Mouse (Mus musculus): ENCODE data around the gene Tpst2. TPM values are rescaled to one million over a fixed set of nuclear protein-coding genes. Genes with fewer than 3 reads are reported as not detected.
A peak's percentile ranks its signal among the peaks of the same experiment; 100 is the strongest.

The Tpst2 gene
- total RNA-seq, 2 experiments from 2014 or later: 37.5 to 41.9 TPM

DNA sequence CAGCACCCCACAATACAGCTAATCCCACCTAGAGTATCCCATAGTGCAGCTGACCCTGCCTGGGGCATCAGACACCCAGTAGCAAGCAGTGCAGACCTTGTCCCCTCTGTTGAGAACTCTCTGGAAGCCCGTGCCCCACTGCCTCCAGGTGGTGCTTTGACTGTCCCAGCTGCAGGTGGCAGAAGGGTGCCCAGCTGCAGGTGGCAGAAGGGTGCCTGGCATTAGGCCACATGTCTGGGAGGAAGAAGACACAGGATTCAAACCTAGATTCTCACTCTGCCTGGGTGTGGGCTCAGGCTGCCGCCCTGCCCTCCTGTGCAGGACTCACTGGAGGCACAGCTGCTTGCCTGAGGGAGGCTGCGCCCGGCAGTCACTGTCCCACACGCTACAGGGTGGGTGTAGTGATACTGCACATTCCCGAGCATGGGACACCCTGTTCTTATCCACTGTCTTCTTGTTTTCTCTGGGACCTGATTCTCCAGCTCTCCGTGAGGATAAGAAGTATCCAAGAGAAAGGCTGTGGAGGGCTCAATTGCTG is 9.1 kb downstream of the Tpst2 start:
- intact Hi-C loops (cut with DNase I): no loop called here
- Histone ChIP-seq H3K4me3 (no peak overlapping the region), H3K27ac (no peak overlapping the region)
- no peak for DNase-seq (ENCODE audit: extremely low spot score in 1 of 2, low spot score in 2 of 2)
- no peak for TF ChIP-seq CTCF (IDR thresholded peaks at IDR 0.05)

DNA sequence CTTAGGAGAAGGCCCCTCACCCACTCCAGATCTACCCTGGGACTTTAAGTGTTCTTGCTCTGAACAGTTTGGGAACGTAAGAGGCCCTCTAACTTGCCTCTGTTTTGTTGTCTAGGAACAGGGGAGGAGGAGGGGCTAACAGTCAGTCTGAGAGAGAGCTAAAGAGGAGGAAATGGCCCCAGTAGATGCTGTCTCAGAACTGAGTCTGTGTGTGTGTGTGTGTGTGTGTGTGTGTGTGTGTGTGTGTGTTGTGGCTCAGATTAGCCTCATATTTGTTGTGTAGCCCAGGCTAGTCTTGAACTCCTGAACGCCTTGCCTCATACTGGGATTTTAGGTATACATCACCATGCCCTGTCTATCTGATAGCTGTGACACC is 10.1 kb downstream of the Tpst2 start:
- DNase-seq (ENCODE audit: extremely low spot score in 1 of 2, low spot score in 2 of 2): no peak
- no peak for TF ChIP-seq CTCF (IDR thresholded peaks at IDR 0.05)
- Histone ChIP-seq H3K4me3 (no peak overlapping the region), H3K27ac (no peak overlapping the region)
- intact Hi-C loops (cut with DNase I): no loop called here

DNA sequence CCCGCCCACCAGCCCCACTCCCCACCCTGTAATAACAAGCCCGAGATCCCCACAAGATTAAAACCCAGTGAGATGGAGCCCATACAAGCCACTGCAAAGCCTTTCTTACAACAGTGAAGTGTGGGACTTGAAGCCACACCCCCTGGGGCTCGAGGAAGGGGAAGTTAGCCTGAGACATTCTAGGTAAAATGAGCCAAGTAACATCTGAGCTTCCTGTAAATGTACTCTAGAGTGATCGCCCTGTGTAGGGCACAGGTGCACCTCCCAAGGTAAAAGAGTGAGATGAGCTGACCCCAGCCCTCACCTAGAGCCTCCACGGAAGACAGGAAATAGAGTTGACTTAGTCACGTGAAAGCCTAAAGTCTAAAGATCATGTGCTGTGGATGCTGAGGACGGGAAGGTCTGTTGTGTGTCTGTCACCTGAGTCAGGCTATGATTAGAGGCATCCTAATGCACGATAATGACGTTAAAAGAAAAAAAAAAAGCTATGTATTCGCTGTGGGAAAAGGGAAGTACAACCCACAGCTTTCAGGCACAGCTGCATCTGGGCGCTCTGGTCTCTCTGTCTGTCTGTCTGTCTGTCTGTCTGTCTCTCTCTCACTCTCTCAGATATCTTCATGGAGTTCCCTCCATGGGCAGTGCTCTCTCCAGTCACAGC is 10.6 kb downstream of the Tpst2 start:
- intact Hi-C loops (cut with DNase I): no loop called here
- DNase-seq (ENCODE audit: extremely low spot score in 1 of 2, low spot score in 2 of 2): no peak
- no peak for TF ChIP-seq CTCF (IDR thresholded peaks at IDR 0.05)
- Histone ChIP-seq H3K27ac (no peak overlapping the region; the same call in 1 of the 2 replicates), H3K4me3 (no peak overlapping the region)

DNA sequence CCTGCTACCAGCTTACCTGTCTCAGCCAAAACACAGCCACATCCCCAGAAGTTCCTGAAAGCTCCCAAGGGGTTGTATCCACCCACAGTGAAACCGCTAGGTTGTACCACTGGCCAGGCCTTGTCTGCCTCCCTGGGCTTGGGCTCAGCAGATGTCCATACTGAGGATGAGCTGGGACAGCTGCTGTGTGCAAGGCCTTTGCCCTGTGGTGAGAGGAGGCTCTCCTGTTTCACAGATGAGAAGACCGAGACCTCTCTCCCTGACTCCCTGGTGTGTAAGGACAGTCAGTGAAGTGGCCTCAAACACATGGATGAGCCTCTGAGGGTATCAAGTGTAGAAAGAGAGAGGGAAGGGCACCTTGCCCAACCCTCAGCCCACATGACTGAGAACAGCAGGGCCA is 11.2 kb downstream of the Tpst2 start:
- no peak for DNase-seq (ENCODE audit: extremely low spot score in 1 of 2, low spot score in 2 of 2)
- intact Hi-C loops (cut with DNase I): no loop called here
- Histone ChIP-seq H3K27ac (peak overlapping the region; percentile 41), H3K4me3 (no peak overlapping the region)
- no peak for TF ChIP-seq CTCF (IDR thresholded peaks at IDR 0.05)

DNA sequence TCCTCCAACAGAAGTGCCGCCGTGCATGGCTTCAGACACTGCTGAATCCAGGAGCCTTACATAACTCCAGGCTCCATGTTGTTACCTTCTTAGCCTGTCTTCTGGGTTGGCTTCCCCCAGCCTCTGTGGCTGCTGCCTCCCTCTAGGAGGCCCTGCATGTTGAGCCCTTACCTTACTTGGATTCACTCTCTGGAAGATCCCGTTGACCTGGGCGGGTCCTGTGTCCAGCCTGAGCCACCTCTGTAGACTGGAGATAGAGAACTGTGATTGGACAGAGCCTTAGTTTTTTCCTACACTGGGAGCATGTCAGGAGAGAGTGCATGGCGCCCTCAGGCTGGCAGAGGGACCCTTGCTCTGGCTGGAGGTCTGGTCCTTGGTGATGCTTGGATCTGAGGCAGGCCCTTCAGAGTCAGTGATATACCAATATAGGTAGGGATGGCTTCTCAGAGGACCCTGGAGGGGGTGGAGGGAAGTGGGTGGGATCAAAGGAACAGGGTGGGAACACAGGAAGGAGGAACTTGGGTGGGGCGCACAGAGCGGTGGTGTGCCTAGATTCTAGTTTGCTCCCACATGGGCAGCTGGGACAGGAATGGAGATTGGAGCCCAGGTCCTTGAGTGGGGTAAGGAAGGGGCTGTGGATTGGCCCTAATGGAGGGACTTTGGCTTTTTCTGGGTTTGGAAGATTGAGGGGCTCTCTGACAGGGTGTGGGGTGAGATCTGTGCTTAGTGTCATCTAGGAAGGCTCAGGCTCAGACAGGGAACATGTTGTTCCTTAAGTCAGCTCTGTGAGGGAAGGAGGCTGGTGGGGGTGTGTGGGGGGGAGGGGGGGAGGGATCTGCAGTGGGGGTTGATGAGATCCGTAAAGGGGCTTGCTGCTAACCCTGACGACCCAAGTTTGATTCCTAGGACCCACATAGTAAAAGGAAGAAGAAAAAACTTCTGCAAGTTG is 12.0 kb downstream of the Tpst2 start:
- H3K27ac ChIP-seq: peak overlapping the region; percentile 41
- DNase-seq (ENCODE audit: extremely low spot score in 1 of 2, low spot score in 2 of 2): no peak
- no peak overlapping the region for H3K4me3 ChIP-seq
- intact Hi-C loops (cut with DNase I): no loop called here
- no peak for TF ChIP-seq CTCF (IDR thresholded peaks at IDR 0.05)

DNA sequence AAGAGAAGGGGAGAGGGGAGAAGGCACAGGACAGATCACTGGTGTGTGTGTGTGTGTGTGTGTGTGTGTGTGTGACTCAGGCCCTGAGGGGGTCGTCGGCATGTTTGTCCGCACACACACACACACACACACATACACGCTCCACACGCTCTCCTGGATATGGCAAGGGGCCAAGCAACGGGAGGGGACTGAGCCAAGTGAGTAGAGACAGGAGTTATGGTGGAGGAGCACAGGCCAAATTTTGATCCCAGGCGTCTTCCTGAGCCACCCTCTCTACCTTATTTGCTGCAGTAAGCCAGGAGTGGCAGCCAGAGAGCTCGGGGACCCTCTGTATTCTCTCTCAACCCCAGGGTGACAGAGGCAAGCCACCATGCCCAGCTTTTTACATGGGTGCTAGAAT is 12.7 kb downstream of the Tpst2 start:
- Histone ChIP-seq H3K27ac (no peak overlapping the region), H3K4me3 (no peak overlapping the region)
- TF ChIP-seq CTCF (IDR thresholded peaks at IDR 0.05): no peak
- DNase-seq (ENCODE audit: extremely low spot score in 1 of 2, low spot score in 2 of 2): no peak
- intact Hi-C loops (cut with DNase I): no loop called here

DNA sequence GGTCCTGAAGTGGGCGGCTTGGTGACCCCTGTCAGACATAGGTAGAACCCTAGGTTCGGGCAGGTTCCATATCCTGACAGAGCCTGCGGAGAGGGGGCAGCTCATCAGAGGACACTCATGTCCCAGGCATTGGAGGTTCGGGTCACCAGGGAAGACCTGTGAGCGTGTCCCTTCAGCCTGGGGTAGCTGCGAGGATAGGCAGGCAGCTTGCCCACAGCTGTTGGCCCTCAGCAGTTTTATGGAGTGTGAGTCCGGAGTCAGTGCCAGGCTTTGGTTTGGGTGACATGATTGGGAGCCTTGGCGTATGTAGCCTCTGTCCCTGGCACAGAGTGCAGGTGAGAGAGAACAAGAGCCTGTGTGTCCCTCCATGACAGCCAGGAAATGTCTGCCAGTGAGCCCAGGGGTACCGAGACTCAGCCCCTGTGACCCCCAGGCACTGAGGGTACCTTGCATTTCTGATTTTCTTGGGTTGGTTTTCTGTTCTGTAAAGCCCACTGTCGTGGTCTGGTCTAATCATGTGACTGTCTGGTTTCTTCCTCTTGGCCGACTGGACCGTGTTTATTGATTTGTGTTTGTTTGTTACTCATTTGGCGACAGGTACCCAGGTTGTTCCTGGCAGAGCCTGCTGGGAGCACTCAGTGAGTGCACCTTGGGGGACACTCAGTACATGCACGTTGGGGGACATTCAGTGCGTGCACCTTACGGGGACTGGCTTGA is 13.5 kb downstream of the Tpst2 start:
- intact Hi-C loops (cut with DNase I): no loop called here
- Histone ChIP-seq H3K27ac (no peak overlapping the region), H3K4me3 (no peak overlapping the region)
- TF ChIP-seq CTCF (IDR thresholded peaks at IDR 0.05): no peak
- DNase-seq (ENCODE audit: extremely low spot score in 1 of 2, low spot score in 2 of 2): no peak

DNA sequence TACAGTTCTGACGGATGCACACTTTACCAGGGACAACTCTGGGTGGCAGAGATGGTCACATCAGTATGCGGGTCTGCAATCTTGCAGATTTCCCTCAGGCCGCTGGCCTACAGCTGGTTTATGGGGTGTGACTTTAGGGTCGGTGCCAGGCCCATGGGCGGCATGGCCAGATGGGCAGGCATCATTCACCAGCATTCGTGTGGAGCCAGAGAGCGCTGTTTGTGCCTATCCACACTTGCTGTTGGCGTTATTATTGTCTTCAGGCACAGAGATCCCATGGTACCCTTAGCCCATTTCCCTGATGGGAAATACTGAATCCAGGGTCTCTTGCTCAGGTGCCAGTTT is 14.0 kb downstream of the Tpst2 start:
- intact Hi-C loops (cut with DNase I): no loop called here
- TF ChIP-seq CTCF (IDR thresholded peaks at IDR 0.05): no peak
- no peak overlapping the region for H3K27ac ChIP-seq

DNA sequence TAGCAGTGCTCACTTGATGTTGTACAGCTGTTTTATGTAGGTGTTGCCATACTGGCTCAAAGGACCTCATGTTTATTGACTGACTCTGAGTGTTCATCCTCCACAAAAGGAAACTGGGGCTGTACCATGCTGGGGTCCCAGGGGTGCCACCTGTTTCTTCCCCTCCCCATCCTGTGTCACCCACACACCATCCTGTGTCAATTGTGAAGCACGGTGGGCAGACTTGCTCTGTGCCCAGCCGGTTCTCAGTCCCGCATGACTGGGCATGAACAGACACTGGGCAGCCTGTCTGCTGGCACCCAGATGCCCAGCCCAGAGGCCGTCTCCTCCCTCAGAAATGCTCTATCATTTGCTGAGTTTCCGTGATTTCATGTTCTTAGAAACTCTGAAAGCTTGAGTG is 15.4 kb downstream of the Tpst2 start:
- intact Hi-C loops (cut with DNase I): no loop called here
- no peak for DNase-seq (ENCODE audit: extremely low spot score in 1 of 2, low spot score in 2 of 2)
- no peak for TF ChIP-seq CTCF (IDR thresholded peaks at IDR 0.05)
- Histone ChIP-seq H3K27ac (no peak overlapping the region), H3K4me3 (no peak overlapping the region)

More for the DNA sequence above, 14.0 kb downstream of the Tpst2 start:
- DNase-seq (ENCODE audit: extremely low spot score in 1 of 2, low spot score in 2 of 2): no peak
- no peak overlapping the region for H3K4me3 ChIP-seq

DNA sequence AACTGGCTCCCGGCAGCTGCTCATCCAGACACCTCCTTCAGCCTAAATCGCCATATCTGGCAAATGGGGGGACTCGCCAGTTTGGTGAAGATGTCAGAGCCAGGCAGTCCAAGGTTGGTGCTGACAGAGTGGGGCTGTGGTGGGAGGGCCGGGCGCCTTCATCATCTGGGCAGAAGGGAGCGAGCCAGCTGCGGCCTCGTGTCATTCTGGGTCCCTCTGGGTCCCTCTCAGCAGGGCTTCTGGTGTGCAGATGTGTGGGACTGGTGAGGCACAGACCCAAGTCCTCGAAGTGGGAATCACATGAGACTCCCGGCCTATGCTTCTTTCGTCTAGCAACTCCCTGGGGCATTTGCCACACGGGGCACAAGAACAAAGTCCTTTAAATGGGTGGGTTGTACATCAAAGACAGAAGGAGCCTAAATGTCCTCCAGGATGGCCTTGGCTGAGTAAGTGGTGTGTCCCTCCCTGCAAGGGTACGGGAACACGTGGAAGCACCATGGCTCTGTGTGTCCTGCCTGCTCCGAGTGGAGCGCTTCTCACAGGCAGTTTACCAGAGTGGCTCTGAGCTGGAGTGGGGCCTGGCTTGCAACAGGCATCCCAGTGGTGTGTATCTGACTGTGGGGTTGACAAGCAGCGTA is 16.0 kb downstream of the Tpst2 start:
- intact Hi-C loops (cut with DNase I): no loop called here
- Histone ChIP-seq H3K27ac (no peak overlapping the region), H3K4me3 (no peak overlapping the region)
- no peak for TF ChIP-seq CTCF (IDR thresholded peaks at IDR 0.05)
- DNase-seq (ENCODE audit: extremely low spot score in 1 of 2, low spot score in 2 of 2): no peak

DNA sequence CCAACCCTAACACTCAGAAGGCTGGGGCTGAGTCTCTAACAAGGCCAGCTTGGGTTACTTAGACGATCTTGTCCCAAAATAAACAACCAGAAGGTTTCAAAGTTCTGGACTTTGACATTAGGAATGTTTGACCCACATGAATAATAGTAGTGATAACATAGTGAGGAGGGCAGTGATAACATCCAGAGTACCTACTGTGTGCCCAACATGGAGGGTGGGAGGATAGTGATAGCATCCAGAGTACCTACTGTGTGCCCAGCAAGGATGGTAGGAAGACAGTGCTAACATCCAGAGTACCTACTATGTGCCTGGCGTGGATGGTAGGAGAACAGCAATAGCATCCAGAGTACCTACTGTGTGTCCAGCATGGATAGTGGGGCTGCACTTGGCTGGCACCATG is 17.3 kb downstream of the Tpst2 start:
- no peak for TF ChIP-seq CTCF (IDR thresholded peaks at IDR 0.05)
- H3K27ac ChIP-seq: no peak overlapping the region
- no peak overlapping the region for H3K4me3 ChIP-seq
- intact Hi-C loops (cut with DNase I): no loop called here
- DNase-seq (ENCODE audit: extremely low spot score in 1 of 2, low spot score in 2 of 2): no peak
